Mouse (Mus musculus): ENCODE data around the gene Raly. TPM values are rescaled to one million over a fixed set of nuclear protein-coding genes. Genes with fewer than 3 reads are reported as not detected.

Gene Raly
- 10 to 100 TPM; 66.5 to 67.0 TPM for total RNA-seq (2021)

DNA sequence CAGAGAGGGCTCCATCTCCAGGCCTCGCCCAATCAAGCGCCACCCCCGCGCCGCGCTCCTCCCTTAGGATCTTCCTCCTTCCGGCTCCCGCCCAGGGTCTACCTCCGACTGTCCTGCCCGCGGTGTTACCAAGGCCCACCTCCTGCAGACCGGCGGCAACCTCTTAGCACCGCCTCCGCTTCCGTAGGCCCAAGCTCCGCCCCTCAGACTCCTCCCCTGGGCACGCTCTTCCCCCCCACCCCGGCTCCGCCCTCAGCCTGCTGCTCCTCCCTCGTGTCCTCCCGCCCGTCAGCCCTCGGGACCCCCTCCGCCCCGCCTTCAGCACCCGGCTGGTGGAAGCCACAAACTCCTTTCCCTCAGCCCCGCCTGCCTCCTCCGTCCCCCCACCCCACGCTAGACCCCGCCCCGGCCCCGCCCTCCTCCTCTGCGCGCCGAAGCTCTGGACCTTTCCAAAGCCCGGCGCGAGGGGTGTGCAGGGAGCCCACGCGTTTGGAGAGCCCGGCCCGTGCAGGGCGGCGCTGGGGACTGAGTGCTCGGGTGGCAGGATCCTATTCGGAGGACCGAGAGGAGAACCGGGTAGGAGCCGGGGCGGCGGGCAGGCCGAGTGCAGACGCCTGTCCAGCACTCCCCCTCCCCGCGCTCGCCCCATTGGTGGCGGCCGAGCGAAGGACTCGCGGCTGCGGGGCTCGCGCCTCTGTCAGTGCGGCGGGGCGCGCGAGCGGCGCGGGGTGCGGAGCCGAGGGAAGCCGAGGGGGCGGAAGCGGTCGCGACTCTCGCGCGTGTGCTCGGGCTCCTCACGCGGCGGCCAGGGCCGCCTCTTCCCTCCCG, at the start of gene Raly, which contains the start of gene a:
TSS of gene Raly (plus strand) at position 441 of the 828 bp plus-strand sequence.
TSS of gene a (plus strand) at position 747 of the 828 bp plus-strand sequence.
- DNase-seq, result peak; percentile 94 to 95

DNA sequence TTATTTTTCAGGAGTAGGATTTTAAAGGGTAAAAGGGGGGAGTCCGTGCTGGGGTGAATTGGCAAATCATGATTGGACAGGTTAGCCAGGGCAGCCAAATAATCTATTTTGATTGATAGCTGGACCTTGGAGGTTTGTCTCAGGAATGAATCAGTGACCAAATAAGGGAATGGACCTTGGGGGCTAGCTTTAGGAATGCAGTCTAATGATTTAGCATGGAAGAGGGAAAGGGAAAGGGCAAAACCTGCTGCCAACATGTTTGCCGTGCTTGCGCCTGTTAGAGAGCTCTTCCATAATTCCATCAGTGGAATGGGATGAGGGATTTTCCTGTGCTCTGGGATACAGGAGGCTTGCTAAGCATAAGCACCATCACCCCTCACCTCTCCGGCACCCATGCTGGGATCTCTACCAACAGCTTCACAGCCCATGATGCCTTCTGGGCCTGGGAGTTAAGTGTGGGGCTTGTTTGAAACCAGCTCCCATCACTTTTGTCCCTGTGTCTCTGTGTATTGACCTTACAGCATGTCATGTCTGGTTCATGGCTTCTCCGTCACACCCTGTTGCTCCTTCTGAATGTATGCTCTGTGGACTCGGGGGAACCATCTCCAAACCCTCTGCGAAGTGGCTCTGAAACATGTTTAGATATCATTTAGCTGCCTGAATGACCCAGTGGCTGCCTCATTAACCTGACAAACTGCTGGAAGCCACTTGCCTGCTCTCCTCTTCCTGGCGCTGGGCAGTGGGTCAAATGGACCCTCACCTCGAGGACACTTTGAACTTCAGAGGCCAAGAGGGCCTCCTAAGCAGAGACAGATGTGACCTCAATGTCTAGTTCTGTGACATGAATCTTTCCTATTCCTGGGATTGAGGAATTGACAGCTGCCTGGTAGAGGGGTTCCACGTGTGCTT, 47.7 kb upstream of the Raly start:
- no peak for DNase-seq

GRCm38 (mm10) chr2:154743915-154744314, 47.0 kb upstream of the Raly start:
- no peak for DNase-seq

- no peak for DNase-seq
Measured at GRCm38 (mm10) chr2:154748383-154748782, 42.5 kb upstream of the Raly start.

DNA sequence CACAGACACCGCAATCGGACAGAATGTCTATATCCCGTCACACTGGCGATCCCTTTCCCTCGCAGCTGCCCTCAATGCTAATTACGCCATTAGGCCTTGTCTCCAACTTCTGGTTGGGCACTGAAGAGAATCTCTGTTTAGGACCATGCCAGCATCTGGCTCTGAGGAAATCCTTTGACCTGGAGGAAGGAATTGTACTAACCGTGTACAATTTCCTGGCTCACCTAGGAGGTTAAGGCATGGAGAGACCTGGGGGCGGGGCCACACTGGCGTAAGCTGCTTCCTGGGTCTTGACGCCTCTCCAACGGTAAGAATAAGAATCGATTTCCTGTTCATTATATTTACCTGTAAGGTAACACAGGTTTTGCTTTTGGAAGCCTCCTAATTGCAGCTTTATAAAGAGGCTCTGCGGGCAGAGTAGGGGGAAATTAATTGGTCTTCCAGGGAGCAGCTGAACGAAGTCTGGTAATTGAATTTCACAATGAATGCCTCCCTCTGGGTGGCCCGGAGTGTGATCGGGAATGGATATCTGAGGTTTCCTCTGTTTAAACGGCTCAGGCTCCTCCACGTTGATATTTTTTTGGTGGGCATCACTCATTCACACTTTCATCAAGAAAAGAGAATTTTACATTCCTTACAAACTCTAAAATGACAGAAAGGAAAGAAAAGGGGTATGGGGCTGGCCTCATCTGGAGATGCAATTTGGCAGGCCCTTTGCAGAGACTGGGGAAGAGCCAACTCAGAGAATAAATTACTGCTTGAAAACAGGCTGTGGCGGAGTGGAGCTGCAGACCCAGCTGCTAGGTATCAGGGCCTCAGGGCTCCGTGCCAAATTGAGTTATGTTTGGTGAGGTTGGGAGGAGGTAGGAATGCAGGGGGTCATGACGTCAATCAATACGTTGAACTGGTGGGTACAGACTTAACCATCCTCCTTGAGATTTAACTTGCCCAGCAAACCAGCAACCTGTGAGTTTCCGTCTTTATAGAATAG, 41.6 kb upstream of the Raly start:
- peak in 1 of 2 experiments; percentile 1 for DNase-seq

- no peak for DNase-seq
Measured at GRCm38 (mm10) chr2:154751924-154752323, 39.0 kb upstream of the Raly start.

- DNase-seq, result no peak
Measured at GRCm38 (mm10) chr2:154754068-154754560, 36.8 kb upstream of the Raly start.

DNA sequence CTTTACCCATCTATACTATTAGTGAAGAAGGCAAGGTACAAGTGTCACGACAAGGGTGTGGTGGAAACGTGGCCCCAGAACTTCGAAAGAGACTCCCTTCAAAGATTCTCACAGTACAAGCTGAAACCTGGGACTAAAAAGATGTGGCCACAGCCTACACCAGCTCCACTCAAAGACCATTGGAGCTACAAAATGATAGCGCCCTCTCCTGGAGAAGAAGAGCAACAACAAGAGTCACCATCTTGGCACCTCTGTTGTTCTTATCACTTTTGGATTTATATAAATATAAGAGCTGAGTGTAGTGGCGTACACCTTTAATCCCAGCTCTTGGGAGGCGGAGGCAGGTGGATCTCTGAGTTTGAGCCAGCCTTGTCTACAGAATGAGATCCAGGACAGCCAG, 35.1 kb upstream of the Raly start:
- DNase-seq, result no peak

- no peak for DNase-seq
Measured at GRCm38 (mm10) chr2:154757691-154758090, 33.2 kb upstream of the Raly start.

GRCm38 (mm10) chr2:154758454-154758853, 32.4 kb upstream of the Raly start:
- no peak for DNase-seq

DNA sequence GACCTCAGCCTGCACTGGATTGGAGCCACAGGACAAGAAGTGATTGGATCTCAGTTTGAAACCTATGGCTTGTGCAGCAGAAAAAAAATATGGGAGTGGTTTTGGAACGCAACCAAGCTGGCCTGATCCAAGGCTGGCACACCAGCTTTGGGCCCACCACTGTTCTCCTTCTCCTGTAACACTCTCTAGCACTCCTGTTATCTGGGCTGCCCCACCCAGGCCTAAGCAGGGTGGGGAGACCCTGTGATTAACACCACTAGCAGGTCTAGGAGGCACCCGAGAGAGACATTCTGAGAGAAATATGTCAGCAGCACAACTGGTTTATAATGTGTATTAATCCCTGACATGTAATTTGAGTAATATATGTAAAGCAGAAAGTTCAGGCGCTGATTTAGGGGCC, 27.7 kb upstream of the Raly start:
- DNase-seq, result no peak

DNA sequence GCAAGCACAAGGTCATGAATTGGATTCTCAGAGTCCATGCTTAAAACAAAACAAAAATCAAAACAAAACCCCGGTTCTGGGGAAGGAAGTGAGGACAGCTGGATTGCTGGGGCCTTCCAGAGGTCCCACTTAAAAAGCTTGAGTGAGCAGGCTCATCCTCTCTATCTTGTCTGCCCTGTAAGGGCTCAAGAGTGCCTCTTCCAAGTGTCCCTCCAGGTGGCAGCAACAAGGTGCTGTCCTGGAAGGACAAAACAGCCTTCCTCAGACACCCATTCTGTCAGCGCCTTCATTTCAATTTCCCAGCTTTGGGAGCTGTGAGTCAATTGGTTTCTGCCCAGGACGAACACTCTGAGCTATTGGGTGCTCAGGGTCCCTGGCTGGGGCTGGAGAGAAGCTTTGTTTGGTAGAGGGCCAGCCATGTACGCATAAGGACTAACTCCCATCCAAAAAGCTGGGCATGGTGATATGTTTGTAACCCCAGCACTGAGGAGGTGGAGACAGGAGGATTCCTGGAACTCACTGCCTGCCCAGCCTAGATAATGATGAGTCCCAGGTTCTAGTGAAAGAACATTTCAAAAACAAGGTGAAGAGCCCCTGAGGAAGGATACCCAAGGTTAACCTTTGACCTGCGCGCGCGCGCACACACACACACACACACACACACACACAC, 25.9 kb upstream of the Raly start:
- no peak for DNase-seq

GRCm38 (mm10) chr2:154765554-154766008, 25.3 kb upstream of the Raly start:
- no peak for DNase-seq

- DNase-seq, result no peak
Measured at GRCm38 (mm10) chr2:154767051-154767450, 23.8 kb upstream of the Raly start.

- DNase-seq, result no peak
Measured at GRCm38 (mm10) chr2:154769930-154770329, 21.0 kb upstream of the Raly start, which contains the start of gene Gm14214. Gene Gm14214 (minus strand): TSS chr2:154770030.

DNA sequence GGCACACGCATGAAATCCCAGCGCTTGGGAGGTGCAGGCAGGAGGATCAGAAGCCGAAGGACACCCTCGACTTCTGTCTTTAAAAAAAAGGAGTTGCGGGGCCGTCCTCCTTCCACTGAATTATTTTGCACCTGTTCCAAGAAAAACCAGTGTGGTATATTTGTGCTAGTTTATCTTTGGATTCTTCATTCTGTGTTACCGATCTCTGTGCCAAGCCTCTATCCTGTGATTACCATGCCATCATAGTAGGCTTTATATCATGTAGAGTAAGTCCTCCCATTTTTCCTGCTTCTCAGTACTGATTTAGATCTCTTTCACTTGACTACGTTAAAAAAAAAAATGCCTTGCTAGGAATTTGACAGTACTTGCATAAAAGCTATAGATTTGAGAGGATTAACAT, 19.3 kb upstream of the Raly start:
- DNase-seq, result no peak

DNA sequence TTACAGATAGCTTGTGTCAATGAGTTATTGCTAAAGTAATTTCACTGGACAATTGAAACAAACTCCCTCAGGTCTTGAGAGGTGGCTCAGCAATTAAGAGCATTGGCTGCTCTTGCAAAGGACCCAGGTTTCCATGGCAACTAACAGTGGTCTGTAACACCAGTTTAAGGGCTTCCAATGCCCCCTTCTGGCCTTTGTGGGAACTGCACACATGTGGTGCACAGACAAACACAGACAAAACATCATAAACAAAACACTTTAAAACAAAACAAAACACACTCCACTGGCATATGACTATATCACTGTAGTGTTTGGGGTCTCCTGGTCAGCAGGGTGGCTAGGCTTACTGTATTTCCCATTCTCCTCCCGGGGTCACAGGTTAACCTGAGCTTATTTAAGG, 16.9 kb upstream of the Raly start:
- DNase-seq, result no peak

DNA sequence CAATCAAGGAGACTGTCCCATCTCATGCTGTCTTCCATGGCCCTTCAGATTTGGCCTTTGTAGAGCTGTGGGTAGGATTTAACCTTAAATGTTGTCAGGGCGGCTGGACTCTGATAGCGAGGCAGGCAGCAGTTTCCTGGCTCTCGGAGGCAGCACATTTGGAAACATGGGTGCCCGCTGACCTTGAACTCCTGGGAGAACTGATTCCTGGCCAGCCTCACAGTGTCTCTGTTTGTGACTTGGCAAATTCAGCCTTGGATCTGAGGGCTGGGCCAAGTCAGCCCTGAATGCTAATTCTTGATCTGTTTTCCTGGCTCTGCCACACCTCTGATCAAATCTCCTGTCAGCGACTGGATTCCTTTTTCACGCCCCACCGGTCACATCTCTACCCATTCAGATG, 14.4 kb upstream of the Raly start:
- DNase-seq, result no peak

DNA sequence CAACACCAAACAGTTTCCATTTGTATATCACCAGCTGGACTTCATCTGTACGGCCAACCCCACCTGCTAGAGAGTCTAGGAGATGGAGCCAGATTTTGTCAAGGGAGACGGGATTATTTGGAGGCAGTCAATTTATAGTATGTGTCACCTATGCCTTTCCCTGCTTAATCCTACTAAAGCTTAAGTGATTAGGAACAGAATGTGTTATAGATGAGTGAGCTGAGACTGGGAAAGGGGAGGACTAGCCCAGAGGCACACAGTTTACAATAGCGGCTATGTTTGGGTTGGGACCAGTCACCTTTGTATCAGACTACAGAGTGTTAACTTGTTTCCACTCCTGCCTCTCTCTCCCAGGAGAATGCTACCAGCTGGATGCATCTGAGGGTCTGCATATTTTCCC, 11.2 kb upstream of the Raly start:
- DNase-seq, result no peak

- DNase-seq, result no peak
Measured at GRCm38 (mm10) chr2:154782361-154782760, 8.5 kb upstream of the Raly start.
